Mouse (Mus musculus) stomach, embryonic 14.5 days (tissue): ENCODE results near the gene L3mbtl3. TPM values are rescaled to one million over a fixed set of nuclear protein-coding genes. Genes with fewer than 3 reads are reported as not detected.

Source experiments
- ATAC-seq: fragments of 200-750 bp; cut with Nextera tagmentation; 2 replicates; pipeline ENCODE4 v1.8.0; 2017; ENCODE audit warnings: low read depth, moderate TSS enrichment; ENCODE audit not compliant: insufficient number of reproducible peaks, insufficient read depth, low FRiP score
- H3K27ac ChIP-seq: fragments of 300-500 bp; sonication (generic); 2 replicates; pipeline ENCODE4 v1.5.1; 2014; ENCODE audit warnings: mild to moderate bottlenecking, low read length, moderate library complexity, mixed read lengths
- H3K27me3 ChIP-seq: fragments of 300-500 bp; sonication (generic); 2 replicates; pipeline ENCODE4 v1.6.1; 2014; ENCODE audit warnings: low read length, control low read depth, mixed read lengths; ENCODE audit not compliant: control insufficient read depth, insufficient read depth
- H3K36me3 ChIP-seq: fragments of 300-500 bp; sonication (generic); 2 replicates; pipeline ENCODE4 v1.6.1; 2014; ENCODE audit warnings: mild to moderate bottlenecking, control low read depth, low read length, moderate library complexity, mixed read lengths; ENCODE audit not compliant: control insufficient read depth, insufficient read depth
- H3K4me1 ChIP-seq: fragments of 300-500 bp; sonication (generic); 2 replicates; pipeline ENCODE4 v1.6.1; 2014; ENCODE audit warnings: low read length, control low read depth, mixed read lengths; ENCODE audit not compliant: control insufficient read depth, insufficient read depth
- H3K4me2 ChIP-seq: fragments of 300-500 bp; sonication (generic); replicated peaks from 2 replicates; pipeline ENCODE4 v1.6.1; 2014; ENCODE audit warnings: low read depth, low read length, control low read depth
- H3K4me3 ChIP-seq: fragments of 300-500 bp; sonication (generic); 2 replicates; pipeline ENCODE4 v1.5.1; 2014; ENCODE audit warnings: low read depth, low read length, control low read depth
- H3K9ac ChIP-seq: fragments of 300-500 bp; sonication (generic); replicated peaks from 2 replicates; pipeline ENCODE4 v1.6.1; 2014; ENCODE audit warnings: low read depth, mild to moderate bottlenecking, control low read depth, low read length, moderate library complexity, mixed read lengths
- H3K9me3 ChIP-seq: fragments of 300-500 bp; sonication (generic); 2 replicates; pipeline ENCODE4 v1.6.1; 2016; ENCODE audit warnings: low read depth, low read length, control low read depth; ENCODE audit not compliant: control insufficient read depth
- WGBS: fragments of 180-500 bp; shearing (Covaris S2); extraction: QIAGEN DNeasy Blood & Tissue Kit; methylation state at CpG from one replicate; pipeline ENCODE4 v1.1.7; 2014; 5-methylcytosine and 5-hydroxymethylcytosine counted together
- polyA plus RNA-seq: library from polyadenylated mRNA; unstranded; fragments of >200 nt; fragmentation: Nextera tagmentation; extraction: Ambion mirVana; gene quantifications from 2 replicates; pipeline ENCODE4 v1.2.1, GENCODE M21; 2014

The L3mbtl3 gene
- polyA plus RNA-seq, 1 experiment from 2014 or later, result 16.3 TPM

GRCm38 (mm10) chr10:26372940-26373931 lies 2.5 kb downstream of the L3mbtl3 start:
- H3K9ac ChIP-seq, result peak overlapping the region; percentile 92
- peak overlapping the region; percentile 71 for H3K4me3 ChIP-seq
- ATAC-seq, result peak; percentile 3; the same call in 1 of the 2 replicates
- no peaks in the 10 kb centered on the region for H3K27me3 ChIP-seq
- peak overlapping the region; percentile 95; the same call in 1 of the 2 replicates for H3K27ac ChIP-seq
- no peaks in the 10 kb centered on the region for H3K9me3 ChIP-seq
- WGBS, result under 1% methylated on average over 51 of the region's 51 CpGs
- peak overlapping the region; percentile 55 for H3K4me2 ChIP-seq
- H3K4me1 ChIP-seq, result 0 out of 2 replicates have a peak, but pooled peaks cover 4% of the 10 kb centered on the region
- H3K36me3 ChIP-seq, result no peaks in the 10 kb centered on the region

- Histone ChIP-seq H3K27me3 (no peaks in the 10 kb centered on the region), H3K36me3 (no peaks in the 10 kb centered on the region), H3K9me3 (no peaks in the 10 kb centered on the region), H3K4me3 (no peak overlapping the region), H3K4me1 (0 out of 2 replicates have a peak, but pooled peaks cover under 1% of the 10 kb centered on the region), H3K27ac (no peak overlapping the region), H3K9ac (no peak overlapping the region), H3K4me2 (no peak overlapping the region)
- 64% methylated on average over 7 of the region's 7 CpGs for WGBS
- ATAC-seq, result no peak
These were observed 4.4 kb downstream of the L3mbtl3 start for GRCm38 (mm10) chr10:26371416-26371815.

GRCm38 (mm10) chr10:26364942-26365341 lies 10.8 kb downstream of the L3mbtl3 start:
- no peak overlapping the region for H3K27ac ChIP-seq
- H3K36me3 ChIP-seq, result no peaks in the 10 kb centered on the region
- no peaks in the 10 kb centered on the region for H3K27me3 ChIP-seq
- H3K4me2 ChIP-seq, result no peak overlapping the region
- no peaks in the 10 kb centered on the region for H3K9me3 ChIP-seq
- H3K4me1 ChIP-seq, result no peaks in the 10 kb centered on the region
- H3K4me3 ChIP-seq, result no peak overlapping the region
- 79% methylated on average over 2 of the region's 2 CpGs for WGBS
- no peak for ATAC-seq
- no peak overlapping the region for H3K9ac ChIP-seq

GRCm38 (mm10) chr10:26364326-26364856 lies 11.4 kb downstream of the L3mbtl3 start:
- Histone ChIP-seq H3K27ac (no peak overlapping the region), H3K27me3 (no peaks in the 10 kb centered on the region), H3K36me3 (no peaks in the 10 kb centered on the region), H3K9me3 (no peaks in the 10 kb centered on the region), H3K9ac (no peak overlapping the region), H3K4me2 (no peak overlapping the region), H3K4me3 (no peak overlapping the region), H3K4me1 (no peaks in the 10 kb centered on the region)
- ATAC-seq, result no peak
- WGBS, result 67% methylated on average over 8 of the region's 8 CpGs

- no peak overlapping the region for H3K4me3 ChIP-seq
- no peak overlapping the region for H3K27ac ChIP-seq
- H3K36me3 ChIP-seq, result no peaks in the 10 kb centered on the region
- H3K9me3 ChIP-seq, result no peaks in the 10 kb centered on the region
- ATAC-seq, result no peak
- 45% methylated on average over 3 of the region's 3 CpGs for WGBS
- no peaks in the 10 kb centered on the region for H3K27me3 ChIP-seq
- H3K4me1 ChIP-seq, result no peaks in the 10 kb centered on the region
- no peak overlapping the region for H3K4me2 ChIP-seq
- H3K9ac ChIP-seq, result no peak overlapping the region
These were observed 12.2 kb downstream of the L3mbtl3 start for GRCm38 (mm10) chr10:26363605-26364004.

GRCm38 (mm10) chr10:26358798-26359197 lies 17.0 kb downstream of the L3mbtl3 start:
- H3K27me3 ChIP-seq, result no peaks in the 10 kb centered on the region
- H3K4me2 ChIP-seq, result no peak overlapping the region
- WGBS, result 76% methylated on average over 6 of the region's 6 CpGs
- no peak for ATAC-seq
- no peak overlapping the region for H3K9ac ChIP-seq
- H3K27ac ChIP-seq, result no peak overlapping the region
- no peaks in the 10 kb centered on the region; the same call in 1 of the 2 replicates for H3K4me1 ChIP-seq
- no peak overlapping the region for H3K4me3 ChIP-seq
- H3K36me3 ChIP-seq, result no peaks in the 10 kb centered on the region
- no peaks in the 10 kb centered on the region for H3K9me3 ChIP-seq

- WGBS, result 89% methylated on average over 5 of the region's 5 CpGs
- Histone ChIP-seq H3K4me1 (no peaks in the 10 kb centered on the region; the same call in 1 of the 2 replicates), H3K27me3 (no peaks in the 10 kb centered on the region), H3K27ac (no peak overlapping the region), H3K36me3 (no peaks in the 10 kb centered on the region), H3K4me3 (no peak overlapping the region), H3K9me3 (no peaks in the 10 kb centered on the region), H3K9ac (no peak overlapping the region), H3K4me2 (no peak overlapping the region)
- no peak for ATAC-seq
These were observed 17.5 kb downstream of the L3mbtl3 start for GRCm38 (mm10) chr10:26358231-26358630.

GRCm38 (mm10) chr10:26353781-26354180 lies 22.0 kb downstream of the L3mbtl3 start:
- Histone ChIP-seq H3K9ac (no peak overlapping the region), H3K4me2 (no peak overlapping the region), H3K36me3 (peaks cover 12% of the 10 kb centered on the region), H3K27ac (no peak overlapping the region), H3K4me3 (no peak overlapping the region), H3K9me3 (no peaks in the 10 kb centered on the region), H3K27me3 (no peaks in the 10 kb centered on the region), H3K4me1 (no peaks in the 10 kb centered on the region; the same call in 1 of the 2 replicates)
- ATAC-seq, result no peak
- 69% methylated on average over 4 of the region's 4 CpGs for WGBS
